Mouse (Mus musculus): ENCODE results near the gene Naa38.

GRCm38 (mm10) chr11:69362021-69362420 is 33.3 kb upstream of the Naa38 start:
- TF ChIP-seq CTCF (IDR thresholded peaks at IDR 0.05; ENCODE audit: control insufficient read depth, insufficient read depth, insufficient read length): no peak
- no peak for TF ChIP-seq CEBPB (IDR thresholded peaks at IDR 0.05; ENCODE audit: low read depth)
- TF ChIP-seq MYOG (IDR thresholded peaks at IDR 0.05; ENCODE audit: control insufficient read depth, extremely low read depth, insufficient read length): peak; percentile 69
- TF ChIP-seq MAX (IDR thresholded peaks at IDR 0.05): no peak
- no peak for TF ChIP-seq USF1 (IDR thresholded peaks at IDR 0.05; ENCODE audit: low read depth)
- peak; percentile 18 for TF ChIP-seq MYOD1 (IDR thresholded peaks at IDR 0.05; ENCODE audit: control insufficient read depth, insufficient read length, low read depth)
- TF ChIP-seq FOSL1 (IDR thresholded peaks at IDR 0.05; ENCODE audit: insufficient read depth, low read length, poor library complexity, severe bottlenecking): no peak
